In the genomic region with DNA sequence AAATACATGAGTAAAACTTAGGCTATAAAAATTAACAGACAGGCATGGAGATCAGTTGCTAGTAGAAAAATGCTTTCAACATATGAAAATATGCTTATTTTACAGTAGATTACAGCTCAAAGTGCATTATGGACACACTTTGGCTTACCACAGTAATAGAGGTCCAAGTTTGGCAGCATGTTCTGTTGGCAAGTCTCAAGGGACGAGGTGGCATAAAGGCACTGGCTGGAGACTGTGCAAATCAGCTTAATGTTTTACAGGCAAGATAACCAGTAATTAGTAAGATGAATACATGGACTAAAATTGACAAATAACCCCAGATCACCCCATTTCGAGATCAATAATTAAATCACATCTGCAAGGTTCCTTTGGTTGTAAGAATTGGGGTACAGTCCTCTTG, we compare ENCODE assay signal across 17 mouse cellular contexts.
"Had no signal": no experiment of that assay in that cellular context is flagged by ENCODE, and none has a peak within 500 bp of the region (broad histone marks: within the 10 kb centered on the region; RNA-seq: fewer than 3 reads in every experiment).

No protein-coding gene starts in this region.

- H3K27me3 ChIP-seq: lung, embryonic 15.5 days; megakaryocyte, embryonic 14.5 days; midbrain, embryonic 13.5 days; midbrain, embryonic 15.5 days; neural tube, embryonic 12.5 days; stomach, embryonic 15.5 days had no signal

- H3K9me3 ChIP-seq: lung, embryonic 15.5 days; midbrain, embryonic 13.5 days; midbrain, embryonic 15.5 days; stomach, embryonic 15.5 days had no signal

- H3K4me3 ChIP-seq: lung, embryonic 15.5 days; megakaryocyte, embryonic 14.5 days; midbrain, embryonic 13.5 days; midbrain, embryonic 15.5 days; neural tube, embryonic 12.5 days; stomach, embryonic 15.5 days had no signal

- H3K4me1 ChIP-seq: lung, embryonic 15.5 days; midbrain, embryonic 13.5 days; midbrain, embryonic 15.5 days; neural tube, embryonic 12.5 days; stomach, embryonic 15.5 days had no signal

- H3K4me2 ChIP-seq: lung, embryonic 15.5 days; midbrain, embryonic 11.5 days; midbrain, embryonic 13.5 days; midbrain, embryonic 15.5 days; neural tube, embryonic 12.5 days; stomach, embryonic 15.5 days had no signal

- H3K27ac ChIP-seq: lung, embryonic 15.5 days; macrophage; midbrain, embryonic 13.5 days; midbrain, embryonic 15.5 days; neural tube, embryonic 12.5 days; stomach, embryonic 15.5 days; stomach, postnatal 0 days had no signal

- ATAC-seq: lung, postnatal 0 days; midbrain, embryonic 13.5 days; midbrain, embryonic 15.5 days had no signal

- H3K36me3 ChIP-seq: lung, embryonic 15.5 days; midbrain, embryonic 13.5 days; midbrain, embryonic 15.5 days; neural tube, embryonic 12.5 days; stomach, embryonic 15.5 days had no signal

- H3K9ac ChIP-seq: lung, embryonic 15.5 days; midbrain, embryonic 13.5 days; midbrain, embryonic 15.5 days; neural tube, embryonic 12.5 days; stomach, embryonic 15.5 days had no signal

- DNase-seq: lung, adult 2 months; lung, postnatal 14 days; lung, postnatal 36 days; right cerebral cortex, postnatal 14 days; thymus, adult 2 months; thymus, postnatal 25 days; thymus, postnatal 4 days had no signal
